Mouse (Mus musculus): ENCODE measurements around the gene Cyp26c1. TPM values are rescaled to one million over a fixed set of nuclear protein-coding genes. Genes with fewer than 3 reads are reported as not detected.

The Cyp26c1 gene
- polyA plus RNA-seq, 1 experiment from 2014 or later, result not detected

DNA sequence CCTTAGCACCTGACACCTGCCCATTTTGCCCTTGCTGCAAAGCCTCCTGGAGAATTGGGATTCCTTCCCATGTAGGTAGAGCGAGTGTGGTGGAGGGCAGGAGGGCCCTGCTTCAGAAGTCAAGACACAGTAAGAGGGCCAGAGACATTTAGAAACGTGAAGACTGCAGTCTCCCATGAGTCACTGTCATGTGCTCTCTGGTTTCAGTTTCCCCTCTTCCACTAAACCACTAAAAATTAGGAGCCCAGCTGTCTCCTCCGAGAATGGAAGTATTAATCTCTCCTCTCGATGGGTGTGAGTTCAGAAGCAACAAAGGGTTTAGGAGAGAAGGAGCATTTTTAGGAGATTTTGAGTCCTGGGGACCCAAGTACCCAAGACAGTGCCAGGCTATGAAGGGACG is 4.1 kb downstream of the Cyp26c1 start:
- Histone ChIP-seq H3K4me2 (replicated peaks) (no peak overlapping the region), H3K36me3 (no peaks in the 10 kb centered on the region), H3K9ac (no peak overlapping the region), H3K4me1 (peaks cover 10% of the 10 kb centered on the region), H3K27me3 (replicated peaks) (peaks cover 100% of the 10 kb centered on the region), H3K4me3 (no peak overlapping the region), H3K9me3 (no peaks in the 10 kb centered on the region), H3K27ac (no peak overlapping the region)
- WGBS, result 23% methylated on average over 5 of the region's 5 CpGs
- ATAC-seq (ENCODE audit: low FRiP score, low read depth), result no peak

DNA sequence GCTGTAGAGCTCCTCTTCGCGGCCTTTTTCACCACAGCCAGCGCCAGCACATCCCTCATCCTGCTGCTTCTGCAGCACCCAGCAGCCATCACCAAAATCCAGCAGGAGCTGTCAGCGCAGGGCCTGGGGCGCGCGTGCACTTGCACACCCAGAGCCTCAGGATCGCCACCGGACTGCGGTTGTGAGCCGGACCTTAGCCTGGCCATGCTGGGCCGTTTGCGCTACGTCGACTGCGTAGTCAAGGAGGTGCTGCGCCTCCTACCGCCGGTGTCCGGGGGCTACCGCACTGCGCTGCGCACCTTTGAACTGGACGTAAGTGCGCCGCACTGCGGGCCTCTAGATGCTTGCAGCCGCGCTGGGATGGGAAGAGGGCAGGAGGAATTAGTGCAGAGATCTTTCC is 5.3 kb downstream of the Cyp26c1 start:
- H3K27ac ChIP-seq, result no peak overlapping the region
- no peak overlapping the region for H3K9ac ChIP-seq
- no peak overlapping the region for H3K4me3 ChIP-seq
- WGBS, result 3% methylated on average over 29 of the region's 29 CpGs
- peak overlapping the region; percentile 39 for H3K4me2 ChIP-seq (replicated peaks)
- H3K4me1 ChIP-seq, result peaks cover 11% of the 10 kb centered on the region
- no peaks in the 10 kb centered on the region for H3K36me3 ChIP-seq
- no peak for ATAC-seq (ENCODE audit: low FRiP score, low read depth)
- no peaks in the 10 kb centered on the region for H3K9me3 ChIP-seq
- peaks cover 100% of the 10 kb centered on the region for H3K27me3 ChIP-seq (replicated peaks)

DNA sequence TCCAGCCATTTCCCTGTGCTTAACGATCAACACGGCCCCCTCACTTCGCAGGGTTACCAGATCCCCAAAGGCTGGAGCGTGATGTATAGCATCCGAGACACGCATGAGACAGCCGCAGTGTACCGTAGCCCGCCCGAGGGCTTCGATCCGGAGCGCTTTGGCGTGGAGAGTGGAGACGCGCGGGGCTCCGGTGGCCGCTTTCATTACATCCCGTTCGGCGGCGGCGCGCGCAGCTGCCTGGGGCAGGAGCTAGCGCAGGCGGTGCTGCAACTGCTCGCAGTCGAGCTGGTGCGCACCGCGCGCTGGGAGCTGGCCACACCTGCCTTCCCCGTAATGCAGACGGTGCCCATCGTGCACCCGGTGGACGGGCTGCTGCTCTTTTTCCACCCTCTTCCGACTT is 7.5 kb downstream of the Cyp26c1 start:
- ATAC-seq (ENCODE audit: low FRiP score, low read depth), result peak; percentile 76; the same call in 1 of the 2 replicates
- Histone ChIP-seq H3K4me3 (peak overlapping the region; percentile 28), H3K4me1 (peaks cover 31% of the 10 kb centered on the region), H3K9ac (no peak overlapping the region), H3K36me3 (no peaks in the 10 kb centered on the region), H3K9me3 (no peaks in the 10 kb centered on the region), H3K27ac (no peak overlapping the region), H3K4me2 (replicated peaks) (peak overlapping the region; percentile 62), H3K27me3 (replicated peaks) (peaks cover 100% of the 10 kb centered on the region)
- WGBS, result under 1% methylated on average over 40 of the region's 40 CpGs

DNA sequence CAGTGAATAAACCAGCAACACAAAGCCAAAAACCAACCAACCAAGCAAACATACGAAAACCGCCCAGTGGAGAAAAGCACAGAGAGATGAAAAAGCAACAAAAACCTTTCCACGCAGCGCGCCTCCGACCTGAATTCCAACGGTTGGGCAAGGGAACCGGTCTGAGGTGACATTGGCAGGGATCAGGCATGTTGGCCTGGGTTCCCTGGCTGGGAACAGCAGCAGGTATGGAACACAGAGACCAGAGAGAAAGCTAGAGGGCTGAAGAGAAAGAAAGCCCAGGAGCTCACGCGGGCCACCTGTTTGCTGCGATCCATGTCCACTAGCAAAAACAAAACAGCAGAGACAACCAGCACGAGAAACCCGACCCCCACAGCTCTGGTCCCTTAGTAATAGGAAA is 9.8 kb downstream of the Cyp26c1 start:
- Histone ChIP-seq H3K27me3 (replicated peaks) (peaks cover 100% of the 10 kb centered on the region), H3K9me3 (no peaks in the 10 kb centered on the region), H3K27ac (no peak overlapping the region), H3K4me3 (no peak overlapping the region), H3K4me1 (peaks cover 45% of the 10 kb centered on the region), H3K4me2 (replicated peaks) (no peak overlapping the region), H3K9ac (no peak overlapping the region), H3K36me3 (no peaks in the 10 kb centered on the region)
- WGBS, result 23% methylated on average over 13 of the region's 13 CpGs
- no peak for ATAC-seq (ENCODE audit: low FRiP score, low read depth)

DNA sequence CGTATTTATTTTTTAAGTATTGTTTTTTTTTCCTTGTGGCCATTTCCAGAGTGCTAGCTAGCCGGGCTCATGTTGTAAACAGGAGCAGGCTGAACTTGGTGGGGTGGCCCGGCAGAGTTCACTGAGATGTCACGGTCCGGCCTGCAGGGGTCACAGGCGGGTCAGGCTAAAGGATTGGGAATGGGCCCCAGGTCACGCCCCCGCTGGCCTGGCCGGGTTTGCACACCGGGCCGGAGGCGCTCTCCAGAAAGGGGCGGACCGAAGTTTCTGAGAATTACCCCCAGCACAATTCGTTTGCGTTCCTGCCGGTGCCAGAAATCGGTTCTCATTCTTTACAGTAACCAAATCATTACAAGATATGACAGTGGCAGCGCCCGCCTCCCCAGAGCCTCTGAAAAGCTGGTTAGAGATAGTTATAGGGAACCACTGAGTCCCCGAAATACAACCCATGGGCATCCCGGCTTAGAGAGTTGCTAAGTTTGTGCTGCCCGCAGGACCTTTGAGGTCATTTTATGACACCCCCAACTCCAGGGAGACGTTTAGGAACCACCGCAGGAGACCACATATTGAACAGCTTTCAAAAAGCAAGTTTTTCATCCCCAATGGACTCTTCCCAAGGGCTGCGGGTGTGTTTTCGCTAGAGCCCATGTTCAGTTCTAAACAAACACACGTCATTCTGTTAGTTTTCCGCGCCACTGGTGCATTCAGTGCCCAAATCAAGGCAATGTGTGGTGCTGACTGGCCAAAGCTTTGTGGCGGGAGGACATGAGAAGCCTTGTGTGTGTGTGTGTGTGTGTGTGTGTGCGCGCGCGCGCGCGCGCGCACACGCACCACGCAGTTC is 10.6 kb downstream of the Cyp26c1 start:
- peak overlapping the region; percentile 19; the same call in 1 of the 2 replicates for H3K4me2 ChIP-seq (replicated peaks)
- ATAC-seq (ENCODE audit: low FRiP score, low read depth), result no peak
- peaks cover 100% of the 10 kb centered on the region for H3K27me3 ChIP-seq (replicated peaks)
- no peaks in the 10 kb centered on the region for H3K9me3 ChIP-seq
- H3K4me3 ChIP-seq, result no peak overlapping the region
- H3K4me1 ChIP-seq, result peaks cover 45% of the 10 kb centered on the region
- H3K9ac ChIP-seq, result no peak overlapping the region
- H3K27ac ChIP-seq, result no peak overlapping the region
- no peaks in the 10 kb centered on the region for H3K36me3 ChIP-seq
- WGBS, result 1% methylated on average over 42 of the region's 42 CpGs

DNA sequence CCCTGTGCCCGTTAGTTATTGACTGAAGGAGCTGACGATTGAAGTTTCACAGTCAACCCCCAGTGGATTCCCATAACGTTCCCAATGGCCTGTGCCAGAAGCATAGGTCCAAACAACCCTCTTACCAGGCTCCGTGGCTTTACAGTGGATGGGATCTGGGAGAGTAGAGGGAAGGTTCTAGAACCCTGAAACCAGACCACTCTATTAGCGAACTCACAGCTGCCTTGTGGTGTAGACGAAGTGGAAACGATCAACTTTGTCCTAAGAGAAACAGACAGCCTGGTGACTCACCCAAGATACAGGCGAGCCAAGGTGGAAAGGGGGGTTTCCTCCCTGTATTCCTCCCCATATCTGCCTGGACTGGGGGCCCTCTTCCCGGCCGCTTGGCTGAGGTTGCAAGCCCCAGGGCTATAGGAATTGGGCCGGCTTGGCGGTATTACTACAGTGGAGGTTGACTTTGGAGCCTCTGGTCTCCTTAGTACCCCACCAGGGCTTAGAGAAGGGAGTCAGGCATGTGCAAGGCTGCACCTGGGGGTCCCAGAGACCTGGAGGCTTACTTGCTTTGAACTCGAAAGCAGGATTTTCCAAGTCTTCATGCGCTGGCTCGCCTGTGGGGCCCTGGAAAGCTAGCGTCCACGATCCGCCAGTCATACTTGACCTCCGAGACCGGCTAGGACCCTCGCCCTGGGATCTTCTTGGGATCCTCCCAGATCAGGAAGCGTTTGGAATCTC is 11.4 kb downstream of the Cyp26c1 start:
- no peak for ATAC-seq (ENCODE audit: low FRiP score, low read depth)
- WGBS, result 3% methylated on average over 22 of the region's 22 CpGs
- H3K9me3 ChIP-seq, result no peaks in the 10 kb centered on the region
- peaks cover 45% of the 10 kb centered on the region for H3K4me1 ChIP-seq
- H3K27me3 ChIP-seq (replicated peaks), result peaks cover 95% of the 10 kb centered on the region
- no peak overlapping the region for H3K9ac ChIP-seq
- H3K4me3 ChIP-seq, result peak overlapping the region; percentile 5; the same call in 1 of the 2 replicates
- H3K27ac ChIP-seq, result no peak overlapping the region
- peak overlapping the region; percentile 58 for H3K4me2 ChIP-seq (replicated peaks)
- no peaks in the 10 kb centered on the region for H3K36me3 ChIP-seq

DNA sequence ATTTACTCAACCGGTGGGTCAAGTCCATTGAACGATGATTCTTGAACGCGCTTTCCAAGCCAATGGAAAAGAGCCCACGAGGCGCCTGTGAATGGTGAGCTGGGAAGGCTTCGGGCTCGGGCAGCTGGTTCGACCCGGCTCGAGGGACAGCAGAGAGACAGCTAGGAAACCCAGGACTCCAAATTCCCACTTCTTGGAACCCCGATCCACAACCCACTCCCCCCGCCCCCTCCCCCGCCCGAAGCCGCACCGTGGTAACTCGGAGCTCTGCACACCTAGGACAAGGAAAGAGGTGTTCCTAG is 11.9 kb downstream of the Cyp26c1 start:
- under 1% methylated on average over 18 of the region's 18 CpGs for WGBS
- Histone ChIP-seq H3K27me3 (replicated peaks) (peaks cover 95% of the 10 kb centered on the region), H3K4me2 (replicated peaks) (peak overlapping the region; percentile 58), H3K9ac (0 out of 2 replicates have a peak overlapping the region, but pooled peaks have one; percentile 17), H3K4me1 (peaks cover 45% of the 10 kb centered on the region), H3K27ac (no peak overlapping the region), H3K36me3 (no peaks in the 10 kb centered on the region), H3K9me3 (no peaks in the 10 kb centered on the region), H3K4me3 (peak overlapping the region; percentile 26)
- no peak for ATAC-seq (ENCODE audit: low FRiP score, low read depth)

DNA sequence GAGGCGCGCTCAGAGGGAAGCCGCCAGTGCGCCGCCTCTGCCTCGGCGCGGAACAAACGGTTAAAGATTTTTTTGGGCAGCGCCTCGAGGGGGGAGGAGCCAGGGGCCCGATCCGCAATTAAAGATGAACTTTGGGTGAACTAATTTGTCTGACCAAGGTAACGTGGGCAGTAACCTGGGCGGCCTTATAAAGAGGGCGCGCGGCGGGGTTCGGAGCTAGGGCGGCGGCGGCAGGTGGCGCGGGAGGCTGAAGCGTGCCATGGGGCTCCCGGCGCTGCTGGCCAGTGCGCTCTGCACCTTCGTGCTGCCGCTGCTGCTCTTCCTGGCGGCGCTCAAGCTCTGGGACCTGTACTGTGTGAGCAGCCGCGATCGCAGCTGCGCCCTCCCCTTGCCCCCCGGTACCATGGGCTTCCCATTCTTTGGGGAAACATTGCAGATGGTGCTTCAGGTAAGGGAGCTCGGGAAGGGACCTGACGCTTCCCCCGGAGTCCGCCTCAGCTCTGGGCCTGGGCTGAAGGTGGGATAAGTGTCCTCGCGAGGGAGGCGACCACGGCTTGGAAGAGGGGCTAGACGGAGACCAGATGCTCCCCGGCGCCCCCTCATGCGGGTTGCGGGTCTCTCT is 12.4 kb downstream of the Cyp26c1 start, which contains the start of gene Cyp26a1:
Gene Cyp26a1 (plus strand): TSS at position 148 of the 622 bp plus-strand sequence.
- Histone ChIP-seq H3K4me3 (peak within 1 kb of the TSS; percentile 26), H3K27ac (no peak within 1 kb of the TSS), H3K36me3 (no peaks in the 10 kb centered on the region), H3K9ac (0 out of 2 replicates have a peak within 1 kb of the TSS, but pooled peaks have one; percentile 17), H3K9me3 (no peaks in the 10 kb centered on the region), H3K4me2 (replicated peaks) (peak within 1 kb of the TSS; percentile 58), H3K4me1 (peaks cover 42% of the 10 kb centered on the region), H3K27me3 (replicated peaks) (peaks cover 91% of the 10 kb centered on the region)
- ATAC-seq (ENCODE audit: low FRiP score, low read depth), result no peak
- under 1% methylated on average over 51 of the region's 51 CpGs for WGBS

DNA sequence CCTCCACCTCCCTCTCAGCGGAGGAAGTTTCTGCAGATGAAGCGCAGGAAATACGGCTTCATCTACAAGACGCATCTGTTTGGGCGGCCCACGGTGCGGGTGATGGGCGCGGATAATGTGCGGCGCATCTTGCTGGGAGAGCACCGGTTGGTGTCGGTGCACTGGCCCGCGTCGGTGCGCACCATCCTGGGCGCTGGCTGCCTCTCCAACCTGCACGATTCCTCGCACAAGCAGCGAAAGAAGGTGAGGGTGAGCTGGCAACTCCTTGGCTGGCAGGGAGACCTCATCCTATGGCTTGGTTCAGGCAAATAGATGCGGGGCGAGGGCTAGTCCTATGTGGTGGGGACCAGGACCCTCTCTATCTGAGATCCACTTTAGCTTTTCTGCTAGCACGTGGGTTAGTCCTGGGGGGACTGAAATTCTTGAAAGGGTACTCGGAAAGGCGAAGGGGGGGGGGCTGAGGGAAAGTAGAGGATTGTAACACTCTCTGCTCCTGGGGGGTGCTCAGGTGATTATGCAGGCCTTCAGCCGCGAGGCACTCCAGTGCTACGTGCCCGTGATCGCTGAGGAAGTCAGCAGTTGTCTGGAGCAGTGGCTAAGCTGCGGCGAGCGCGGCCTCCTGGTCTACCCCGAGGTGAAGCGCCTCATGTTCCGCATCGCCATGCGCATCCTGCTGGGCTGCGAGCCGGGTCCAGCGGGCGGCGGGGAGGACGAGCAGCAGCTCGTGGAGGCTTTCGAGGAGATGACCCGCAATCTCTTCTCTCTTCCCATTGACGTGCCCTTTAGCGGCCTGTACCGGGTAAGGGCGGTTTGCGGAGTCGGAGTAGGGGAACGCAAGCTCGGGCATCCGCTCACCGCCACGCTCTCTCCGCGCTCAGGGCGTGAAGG is 13.1 kb downstream of the Cyp26c1 start:
- Histone ChIP-seq H3K9ac (no peak overlapping the region), H3K4me3 (peak overlapping the region; percentile 26), H3K36me3 (no peaks in the 10 kb centered on the region), H3K4me2 (replicated peaks) (peak overlapping the region; percentile 58), H3K9me3 (no peaks in the 10 kb centered on the region), H3K4me1 (peaks cover 34% of the 10 kb centered on the region), H3K27ac (no peak overlapping the region), H3K27me3 (replicated peaks) (peaks cover 91% of the 10 kb centered on the region)
- ATAC-seq (ENCODE audit: low FRiP score, low read depth), result no peak
- WGBS, result under 1% methylated on average over 63 of the region's 63 CpGs

DNA sequence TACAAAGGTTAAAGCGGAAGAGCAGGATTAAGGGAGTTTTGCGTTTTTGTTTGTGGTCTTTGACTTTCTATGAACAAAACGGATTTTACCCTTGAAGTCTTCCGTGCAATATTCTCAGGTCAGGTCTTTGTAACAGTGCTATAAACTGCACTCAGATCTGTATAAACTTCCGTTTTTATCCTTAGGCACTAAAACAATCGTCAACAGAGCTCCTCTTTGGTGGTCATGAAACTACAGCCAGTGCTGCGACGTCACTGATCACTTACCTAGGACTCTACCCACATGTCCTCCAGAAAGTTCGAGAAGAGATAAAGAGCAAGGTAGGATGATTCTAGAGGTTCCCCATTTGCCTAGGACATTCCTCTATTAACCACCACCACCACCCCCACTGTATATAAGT is 14.3 kb downstream of the Cyp26c1 start:
- peaks cover 34% of the 10 kb centered on the region for H3K4me1 ChIP-seq
- no peak overlapping the region for H3K9ac ChIP-seq
- no peak overlapping the region for H3K27ac ChIP-seq
- H3K36me3 ChIP-seq, result no peaks in the 10 kb centered on the region
- no peak for ATAC-seq (ENCODE audit: low FRiP score, low read depth)
- no peak overlapping the region for H3K4me3 ChIP-seq
- H3K27me3 ChIP-seq (replicated peaks), result peaks cover 81% of the 10 kb centered on the region
- H3K4me2 ChIP-seq (replicated peaks), result no peak overlapping the region
- H3K9me3 ChIP-seq, result no peaks in the 10 kb centered on the region
- 11% methylated on average over 9 of the region's 9 CpGs for WGBS

DNA sequence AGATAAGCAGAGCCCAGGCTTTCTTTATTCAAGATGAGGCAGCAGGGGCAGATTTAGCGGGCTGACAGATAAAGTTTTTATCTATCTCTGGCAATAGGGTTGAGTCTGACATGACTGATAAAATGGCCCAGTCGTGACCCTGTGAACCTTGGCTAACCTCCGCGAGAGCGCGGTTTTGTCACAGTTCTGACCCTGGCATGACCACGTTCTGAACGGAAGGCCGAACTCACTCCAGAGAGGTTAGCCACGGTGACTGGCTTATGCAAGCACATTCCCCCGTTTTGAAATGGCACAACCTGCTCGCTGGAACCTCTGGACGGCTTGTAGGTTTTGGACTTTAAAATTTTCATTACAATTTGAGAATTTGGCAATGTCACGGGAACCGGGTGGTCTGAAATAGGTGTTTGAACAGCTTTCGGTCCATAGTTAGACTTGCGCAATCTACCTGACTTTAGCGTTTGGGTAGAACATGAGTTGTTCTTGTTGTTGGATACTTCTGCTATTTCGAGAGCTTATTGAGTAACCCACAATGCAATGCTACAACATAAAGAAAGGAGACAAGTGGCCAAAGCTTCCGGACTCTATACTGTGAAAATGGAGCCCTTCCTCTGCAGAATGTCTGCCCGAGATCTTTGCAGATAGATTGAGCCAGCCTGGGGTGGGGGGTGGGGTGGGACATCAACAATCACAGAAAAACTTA is 17.1 kb downstream of the Cyp26c1 start:
- H3K27me3 ChIP-seq (replicated peaks), result peaks cover 53% of the 10 kb centered on the region
- peaks cover 17% of the 10 kb centered on the region for H3K4me1 ChIP-seq
- H3K36me3 ChIP-seq, result no peaks in the 10 kb centered on the region
- H3K9me3 ChIP-seq, result no peaks in the 10 kb centered on the region
- no peak overlapping the region for H3K9ac ChIP-seq
- WGBS, result 62% methylated on average over 21 of the region's 21 CpGs
- no peak overlapping the region for H3K27ac ChIP-seq
- no peak for ATAC-seq (ENCODE audit: low FRiP score, low read depth)
- no peak overlapping the region for H3K4me3 ChIP-seq
- H3K4me2 ChIP-seq (replicated peaks), result no peak overlapping the region
